Mouse (Mus musculus) midbrain, embryonic 11.5 days (tissue): ENCODE results near the gene Tcaf3. TPM values are rescaled to one million over a fixed set of nuclear protein-coding genes. Genes with fewer than 3 reads are reported as not detected.

Source experiments
- ATAC-seq: fragments of 200-750 bp; cut with Nextera tagmentation; 2 replicates; pipeline ENCODE4 v1.8.0; 2017; ENCODE audit warnings: moderate TSS enrichment, moderate library complexity; ENCODE audit not compliant: low FRiP score
- DNase-seq: peaks from one replicate; pipeline ENCODE4 v3.0.0; 2015; ENCODE audit warnings: low spot score; ENCODE audit errors: missing footprints
- H3K27ac ChIP-seq: fragments of 300-500 bp; sonication (generic); 2 replicates; pipeline ENCODE4 v1.5.1; 2014; ENCODE audit warnings: low read depth, low read length
- H3K27me3 ChIP-seq: fragments of 300-500 bp; sonication (generic); 2 replicates; pipeline ENCODE4 v1.6.1; 2014; ENCODE audit warnings: mild to moderate bottlenecking, low read length, moderate library complexity, mixed read lengths; ENCODE audit not compliant: control insufficient read depth, insufficient read depth
- H3K36me3 ChIP-seq: fragments of 300-500 bp; sonication (generic); 2 replicates; pipeline ENCODE4 v1.6.1; 2014; ENCODE audit warnings: mild to moderate bottlenecking, low read length, moderate library complexity, mixed read lengths; ENCODE audit not compliant: control insufficient read depth, insufficient read depth
- H3K4me1 ChIP-seq: fragments of 300-500 bp; sonication (generic); 2 replicates; pipeline ENCODE4 v1.6.1; 2014; ENCODE audit warnings: low read length; ENCODE audit not compliant: control insufficient read depth, insufficient read depth
- H3K4me2 ChIP-seq: fragments of 300-500 bp; sonication (generic); 2 replicates; pipeline ENCODE4 v1.6.1; 2014; ENCODE audit warnings: mild to moderate bottlenecking, moderate library complexity
- H3K4me3 ChIP-seq: fragments of 300-500 bp; sonication (generic); 2 replicates; pipeline ENCODE4 v1.5.1; 2014; ENCODE audit warnings: low read depth, low read length
- H3K9ac ChIP-seq: fragments of 300-500 bp; sonication (generic); 2 replicates; pipeline ENCODE4 v1.6.1; 2014; ENCODE audit warnings: low read length
- H3K9me3 ChIP-seq: fragments of 300-500 bp; sonication (generic); 2 replicates; pipeline ENCODE4 v1.6.1; 2016; ENCODE audit warnings: low read length; ENCODE audit not compliant: control insufficient read depth
- WGBS: fragments of 180-500 bp; shearing (Covaris S2); extraction: QIAGEN DNeasy Blood & Tissue Kit; methylation state at CpG from one replicate; pipeline ENCODE4 v1.1.7; 2014; 5-methylcytosine and 5-hydroxymethylcytosine counted together
- polyA plus RNA-seq: library from polyadenylated mRNA; unstranded; fragments of >200 nt; fragmentation: Nextera tagmentation; extraction: Ambion mirVana; gene quantifications from 2 replicates; pipeline ENCODE4 v1.2.1, GENCODE M21; 2014

Tcaf3 gene
- polyA plus RNA-seq, 1 experiment from 2014 or later, result not detected

DNA sequence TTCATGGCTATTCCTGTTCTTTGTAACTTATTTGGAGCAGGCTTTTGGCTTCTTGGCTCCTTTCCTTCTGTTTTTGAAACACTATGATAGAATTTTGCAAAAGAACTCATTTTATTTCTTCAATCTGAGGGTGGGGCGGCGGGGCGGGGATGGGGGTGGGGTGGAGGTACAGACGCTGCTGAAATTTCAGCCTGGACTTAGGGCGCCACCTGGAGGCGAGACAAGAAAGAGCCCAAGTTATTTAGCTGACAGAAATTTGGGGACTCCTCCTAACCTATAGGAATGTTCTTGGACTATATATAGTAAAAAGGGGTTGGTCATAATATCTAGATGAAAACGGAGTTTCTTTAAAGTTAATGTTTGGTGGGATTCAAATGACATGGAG, 14.0 kb downstream of the Tcaf3 start:
- no peak overlapping the region for H3K4me2 ChIP-seq
- DNase-seq (peak; percentile 93), ATAC-seq (peak; percentile 66)
- no peaks in the 10 kb centered on the region for H3K36me3 ChIP-seq
- H3K9me3 ChIP-seq, result no peaks in the 10 kb centered on the region
- H3K4me3 ChIP-seq, result no peak overlapping the region
- H3K27me3 ChIP-seq, result no peaks in the 10 kb centered on the region
- H3K4me1 ChIP-seq, result no peaks in the 10 kb centered on the region
- H3K27ac ChIP-seq, result no peak overlapping the region
- no peak overlapping the region for H3K9ac ChIP-seq
- under 1% methylated on average over 7 of the region's 7 CpGs for WGBS

DNA sequence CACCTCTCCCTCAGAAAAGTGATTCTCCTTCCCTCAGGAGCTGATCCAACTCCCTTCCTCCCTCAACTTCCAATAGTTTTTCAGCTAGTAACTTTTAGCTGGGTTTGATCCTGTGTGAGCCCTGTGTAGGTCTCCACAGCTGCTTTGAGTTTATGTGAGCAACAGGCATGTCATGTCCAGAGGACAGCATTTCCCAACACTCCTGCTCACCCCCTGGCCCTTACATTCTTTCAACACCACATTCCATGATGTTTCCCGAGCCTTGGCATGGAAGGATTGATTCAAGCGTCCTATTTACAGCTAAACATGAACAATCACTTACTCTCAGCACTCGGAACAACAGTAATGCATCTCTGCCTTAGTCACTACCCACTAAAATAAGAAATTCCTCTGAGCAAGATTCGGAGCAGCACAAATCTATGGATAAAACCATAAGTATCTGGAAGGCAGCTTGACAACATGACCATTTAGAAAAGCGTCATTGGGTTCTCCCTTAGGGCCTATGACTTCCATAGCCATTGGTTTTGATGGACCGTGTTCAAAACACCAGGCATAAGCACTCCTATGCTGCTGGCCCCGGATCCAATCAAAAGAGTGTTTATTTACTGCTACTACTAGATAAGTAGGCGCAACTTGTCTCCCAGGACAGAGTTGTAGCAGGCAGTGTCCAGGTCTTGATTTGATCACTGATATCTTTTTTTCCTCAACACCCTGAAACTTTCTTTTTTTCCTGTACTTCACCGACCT, 14.6 kb downstream of the Tcaf3 start:
- Histone ChIP-seq H3K27me3 (no peaks in the 10 kb centered on the region), H3K4me3 (no peak overlapping the region), H3K9me3 (no peaks in the 10 kb centered on the region), H3K4me2 (no peak overlapping the region), H3K9ac (no peak overlapping the region), H3K36me3 (no peaks in the 10 kb centered on the region), H3K27ac (no peak overlapping the region), H3K4me1 (no peaks in the 10 kb centered on the region)
- WGBS, result 67% methylated on average over 9 of the region's 9 CpGs
- DNase-seq, result peak; percentile 85
- 0 out of 2 replicates have a peak, but pooled peaks have one; percentile 50 for ATAC-seq

GRCm38 (mm10) chr6:42578678-42579077, 18.8 kb downstream of the Tcaf3 start:
- Histone ChIP-seq H3K36me3 (no peaks in the 10 kb centered on the region), H3K9me3 (no peaks in the 10 kb centered on the region)

DNA sequence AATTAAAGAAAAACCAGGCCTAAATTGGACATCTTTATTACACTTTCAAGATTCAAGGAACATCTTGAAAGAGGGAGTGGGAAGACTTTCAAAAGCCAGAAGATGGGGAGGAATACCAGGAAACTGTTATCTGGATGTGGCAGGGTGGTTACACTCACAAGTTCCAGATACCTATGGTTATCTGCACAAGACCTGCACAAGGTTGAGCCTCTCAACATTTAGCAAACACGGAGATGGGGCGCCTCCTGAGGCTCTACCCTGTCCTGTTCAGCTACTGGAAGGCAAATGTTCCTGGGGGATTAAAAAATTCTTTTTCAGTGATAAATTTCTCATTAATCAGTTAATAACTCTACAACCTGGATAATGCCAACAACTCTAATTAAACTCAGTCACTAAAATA, 20.1 kb downstream of the Tcaf3 start:
- Histone ChIP-seq H3K4me3 (no peak overlapping the region), H3K27me3 (no peaks in the 10 kb centered on the region), H3K36me3 (no peaks in the 10 kb centered on the region), H3K4me1 (no peaks in the 10 kb centered on the region), H3K9ac (no peak overlapping the region), H3K9me3 (no peaks in the 10 kb centered on the region), H3K4me2 (no peak overlapping the region), H3K27ac (no peak overlapping the region)
- DNase-seq, result no peak
- ATAC-seq, result no peak
- 94% methylated on average over 2 of the region's 2 CpGs for WGBS

More at GRCm38 (mm10) chr6:42578678-42579077, 18.8 kb downstream of the Tcaf3 start:
- ATAC-seq (no peak), DNase-seq (no peak)
- no peak overlapping the region for H3K4me2 ChIP-seq
- no peak overlapping the region for H3K4me3 ChIP-seq
- no peaks in the 10 kb centered on the region for H3K27me3 ChIP-seq
- H3K9ac ChIP-seq, result no peak overlapping the region
- H3K27ac ChIP-seq, result no peak overlapping the region
- 83% methylated on average over 4 of the region's 4 CpGs for WGBS
- no peaks in the 10 kb centered on the region for H3K4me1 ChIP-seq

GRCm38 (mm10) chr6:42568205-42568604, 29.3 kb downstream of the Tcaf3 start:
- Histone ChIP-seq H3K4me3 (no peak overlapping the region), H3K27me3 (no peaks in the 10 kb centered on the region), H3K4me2 (no peak overlapping the region), H3K27ac (no peak overlapping the region), H3K9me3 (no peaks in the 10 kb centered on the region), H3K9ac (no peak overlapping the region), H3K4me1 (no peaks in the 10 kb centered on the region), H3K36me3 (no peaks in the 10 kb centered on the region)
- DNase-seq (no peak), ATAC-seq (no peak)
- 82% methylated on average over 2 of the region's 2 CpGs for WGBS

- 88% methylated on average over 2 of the region's 2 CpGs for WGBS
- Histone ChIP-seq H3K9ac (no peak overlapping the region), H3K9me3 (no peaks in the 10 kb centered on the region), H3K4me3 (no peak overlapping the region), H3K27ac (no peak overlapping the region), H3K27me3 (no peaks in the 10 kb centered on the region), H3K4me1 (no peaks in the 10 kb centered on the region), H3K36me3 (no peaks in the 10 kb centered on the region), H3K4me2 (no peak overlapping the region)
- ATAC-seq, result no peak
- no peak for DNase-seq
These were observed 31.4 kb downstream of the Tcaf3 start for GRCm38 (mm10) chr6:42566076-42566598.

GRCm38 (mm10) chr6:42562280-42562679, 35.2 kb downstream of the Tcaf3 start:
- Histone ChIP-seq H3K36me3 (no peaks in the 10 kb centered on the region), H3K27ac (no peak overlapping the region)
- WGBS, result 76% methylated on average over 2 of the region's 2 CpGs

GRCm38 (mm10) chr6:42560885-42561284, 36.6 kb downstream of the Tcaf3 start:
- DNase-seq (no peak), ATAC-seq (no peak)
- whole genome bisulfite sequencing, result 89% methylated on average over 5 of the region's 5 CpGs
- H3K4me2 ChIP-seq, result no peak overlapping the region
- H3K9ac ChIP-seq, result no peak overlapping the region
- no peak overlapping the region for H3K27ac ChIP-seq
- no peaks in the 10 kb centered on the region for H3K27me3 ChIP-seq
- H3K4me1 ChIP-seq, result no peaks in the 10 kb centered on the region
- H3K36me3 ChIP-seq, result no peaks in the 10 kb centered on the region
- no peaks in the 10 kb centered on the region for H3K9me3 ChIP-seq
- no peak overlapping the region for H3K4me3 ChIP-seq

More at GRCm38 (mm10) chr6:42562280-42562679, 35.2 kb downstream of the Tcaf3 start:
- Histone ChIP-seq H3K9me3 (no peaks in the 10 kb centered on the region), H3K27me3 (no peaks in the 10 kb centered on the region), H3K9ac (no peak overlapping the region), H3K4me2 (no peak overlapping the region), H3K4me3 (no peak overlapping the region), H3K4me1 (no peaks in the 10 kb centered on the region)
- DNase-seq (peak; percentile 23), ATAC-seq (no peak)

DNA sequence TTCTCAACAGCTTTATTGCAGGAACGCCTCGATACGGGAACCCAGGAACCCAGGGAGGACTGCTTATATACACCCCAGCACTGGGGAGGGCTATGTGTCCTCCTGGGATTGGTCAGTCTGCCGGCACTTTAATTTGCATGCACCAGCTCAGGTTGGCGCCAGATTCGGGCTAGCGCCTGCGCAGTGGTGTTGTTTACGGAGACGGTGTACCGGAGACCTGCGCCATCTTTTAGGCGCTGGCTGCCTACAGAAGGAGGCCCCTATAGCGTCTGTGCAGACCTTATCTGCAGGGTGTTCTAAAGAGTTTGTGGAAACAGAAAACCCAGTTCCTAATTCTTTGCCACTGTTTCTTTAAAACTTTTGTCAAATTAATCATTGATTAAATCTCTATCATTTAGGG, 38.9 kb downstream of the Tcaf3 start:
- H3K9me3 ChIP-seq, result no peaks in the 10 kb centered on the region
- 97% methylated on average over 14 of the region's 14 CpGs for WGBS
- H3K4me3 ChIP-seq, result no peak overlapping the region
- H3K27ac ChIP-seq, result no peak overlapping the region
- ATAC-seq, result no peak
- H3K27me3 ChIP-seq, result no peaks in the 10 kb centered on the region
- H3K36me3 ChIP-seq, result no peaks in the 10 kb centered on the region
- H3K4me1 ChIP-seq, result no peaks in the 10 kb centered on the region
- no peak for DNase-seq
- no peak overlapping the region for H3K9ac ChIP-seq
- H3K4me2 ChIP-seq, result no peak overlapping the region
